Mouse (Mus musculus) hindbrain, embryonic 10.5 days (tissue): ENCODE data around the gene Ccr1. TPM values are rescaled to one million over a fixed set of nuclear protein-coding genes. Genes with fewer than 3 reads are reported as not detected.
"Not testable (repeated sequence)": the region's sequence is repeated elsewhere in the genome, so short reads cannot be mapped to it uniquely, and the experiment has no call there.

Experiments used
- DNase-seq: peaks from one replicate; pipeline ENCODE4 v3.0.0-alpha.2; 2017; ENCODE audit warnings: low spot score
- H3K27ac ChIP-seq: fragments of 300-500 bp; sonication (generic); 2 replicates; pipeline ENCODE4 v1.5.1; 2016; ENCODE audit warnings: mild to moderate bottlenecking, moderate library complexity
- H3K27me3 ChIP-seq: fragments of 300-500 bp; sonication (generic); 2 replicates; pipeline ENCODE4 v1.6.1; 2016; ENCODE audit warnings: mild to moderate bottlenecking; ENCODE audit not compliant: poor library complexity, insufficient read depth, severe bottlenecking
- H3K36me3 ChIP-seq: fragments of 300-500 bp; sonication (generic); 2 replicates; pipeline ENCODE4 v1.6.1; 2016; ENCODE audit warnings: mild to moderate bottlenecking, moderate library complexity
- H3K4me1 ChIP-seq: fragments of 300-500 bp; sonication (generic); replicated peaks from 2 replicates; pipeline ENCODE4 v1.6.1; 2016; ENCODE audit warnings: mild to moderate bottlenecking
- H3K4me3 ChIP-seq: fragments of 300-500 bp; sonication (generic); 2 replicates; pipeline ENCODE4 v1.5.1; 2016; ENCODE audit warnings: mild to moderate bottlenecking, moderate library complexity
- H3K9me3 ChIP-seq: fragments of 300-500 bp; sonication (generic); 2 replicates; pipeline ENCODE4 v1.6.1; 2016; ENCODE audit warnings: mild to moderate bottlenecking, moderate library complexity
- WGBS: fragments of 180-500 bp; shearing (Covaris S2); methylation state at CpG from one replicate; pipeline ENCODE4 v1.1.7; 2016; 5-methylcytosine and 5-hydroxymethylcytosine counted together
- polyA plus RNA-seq: library from polyadenylated mRNA; unstranded; fragments of >200 nt; fragmentation: Nextera tagmentation; extraction: Ambion mirVana; gene quantifications from 2 replicates; pipeline ENCODE4 v1.2.1, GENCODE M21; 2016

Gene Ccr1
- polyA plus RNA-seq, 1 experiment from 2014 or later: 1.0 TPM

GRCm38 (mm10) chr9:123930476-123930875 is 38.0 kb downstream of the Ccr1 start:
- Histone ChIP-seq H3K36me3 (no peaks in the 10 kb centered on the region), H3K9me3 (0 out of 2 replicates have a peak, but pooled peaks cover 3% of the 10 kb centered on the region), H3K27ac (no peak overlapping the region), H3K4me1 (peaks cover 13% of the 10 kb centered on the region), H3K27me3 (no peaks in the 10 kb centered on the region), H3K4me3 (no peak overlapping the region)
- WGBS: 81% methylated on average over 3 of the region's 3 CpGs
- no peak for DNase-seq

- H3K9me3 ChIP-seq: 0 out of 2 replicates have a peak, but pooled peaks cover 3% of the 10 kb centered on the region
- H3K36me3 ChIP-seq: no peaks in the 10 kb centered on the region
- H3K4me3 ChIP-seq: no peak overlapping the region
- H3K4me1 ChIP-seq: peaks cover 14% of the 10 kb centered on the region
- DNase-seq: no peak
- WGBS: 89% methylated on average over 4 of the region's 4 CpGs
- no peak overlapping the region for H3K27ac ChIP-seq
- no peaks in the 10 kb centered on the region for H3K27me3 ChIP-seq
Observed at GRCm38 (mm10) chr9:123929936-123930335, 38.6 kb downstream of the Ccr1 start.

GRCm38 (mm10) chr9:123928759-123929246 is 39.7 kb downstream of the Ccr1 start:
- Histone ChIP-seq H3K27me3 (no peaks in the 10 kb centered on the region), H3K36me3 (no peaks in the 10 kb centered on the region), H3K4me1 (peaks cover 24% of the 10 kb centered on the region), H3K27ac (no peak overlapping the region), H3K4me3 (no peak overlapping the region), H3K9me3 (0 out of 2 replicates have a peak, but pooled peaks cover 3% of the 10 kb centered on the region)
- WGBS: 53% methylated on average over 8 of the region's 8 CpGs
- DNase-seq: no peak

- Histone ChIP-seq H3K4me1 (peaks cover 30% of the 10 kb centered on the region), H3K27ac (no peak overlapping the region), H3K27me3 (peaks cover 5% of the 10 kb centered on the region; the same call in 1 of the 2 replicates), H3K9me3 (0 out of 2 replicates have a peak, but pooled peaks cover 3% of the 10 kb centered on the region), H3K4me3 (no peak overlapping the region), H3K36me3 (no peaks in the 10 kb centered on the region)
- DNase-seq: no peak
- WGBS: 76% methylated on average over 12 of the region's 12 CpGs
Observed at GRCm38 (mm10) chr9:123928118-123928758, 40.3 kb downstream of the Ccr1 start.

- 0 out of 2 replicates have a peak, but pooled peaks cover 3% of the 10 kb centered on the region for H3K9me3 ChIP-seq
- DNase-seq: peak; percentile 10
- H3K4me1 ChIP-seq: peaks cover 33% of the 10 kb centered on the region
- peaks cover 7% of the 10 kb centered on the region; the same call in 1 of the 2 replicates for H3K27me3 ChIP-seq
- no peak overlapping the region for H3K27ac ChIP-seq
- no peak overlapping the region for H3K4me3 ChIP-seq
- no peaks in the 10 kb centered on the region for H3K36me3 ChIP-seq
- 59% methylated on average over 16 of the region's 16 CpGs for WGBS
Observed at GRCm38 (mm10) chr9:123927281-123927960, 41.1 kb downstream of the Ccr1 start.

- WGBS: 6% methylated on average over 5 of the region's 5 CpGs
- DNase-seq: peak; percentile 46
- Histone ChIP-seq H3K4me3 (peak overlapping the region; percentile 70), H3K27ac (peak overlapping the region; percentile 95), H3K4me1 (peaks cover 33% of the 10 kb centered on the region)
- not testable (repeated sequence) for H3K27me3 ChIP-seq, H3K9me3 ChIP-seq, H3K36me3 ChIP-seq
Observed at GRCm38 (mm10) chr9:123926041-123926440, 42.5 kb downstream of the Ccr1 start.

GRCm38 (mm10) chr9:123925101-123925946 is 43.2 kb downstream of the Ccr1 start:
- peak; percentile 72 for DNase-seq
- Histone ChIP-seq H3K4me3 (peak overlapping the region; percentile 70), H3K27me3 (peaks cover 7% of the 10 kb centered on the region; the same call in 1 of the 2 replicates), H3K27ac (peak overlapping the region; percentile 95), H3K4me1 (peaks cover 33% of the 10 kb centered on the region), H3K9me3 (0 out of 2 replicates have a peak, but pooled peaks cover 3% of the 10 kb centered on the region), H3K36me3 (no peaks in the 10 kb centered on the region)
- WGBS: 5% methylated on average over 44 of the region's 44 CpGs

GRCm38 (mm10) chr9:123924589-123925066 is 43.9 kb downstream of the Ccr1 start:
- Histone ChIP-seq H3K9me3 (0 out of 2 replicates have a peak, but pooled peaks cover 3% of the 10 kb centered on the region), H3K4me3 (peak overlapping the region; percentile 70), H3K27me3 (peaks cover 7% of the 10 kb centered on the region; the same call in 1 of the 2 replicates), H3K27ac (peak overlapping the region; percentile 95), H3K4me1 (peaks cover 33% of the 10 kb centered on the region), H3K36me3 (no peaks in the 10 kb centered on the region)
- under 1% methylated on average over 47 of the region's 49 CpGs for WGBS
- peak; percentile 84 for DNase-seq

GRCm38 (mm10) chr9:123924035-123924434 is 44.5 kb downstream of the Ccr1 start:
- H3K9me3 ChIP-seq, H3K36me3 ChIP-seq, H3K27me3 ChIP-seq: not testable (repeated sequence)
- peaks cover 33% of the 10 kb centered on the region for H3K4me1 ChIP-seq
- peak overlapping the region; percentile 70 for H3K4me3 ChIP-seq
- peak overlapping the region; percentile 95 for H3K27ac ChIP-seq
- peak; percentile 83 for DNase-seq
- under 1% methylated on average over 11 of the region's 11 CpGs for WGBS

- Histone ChIP-seq H3K9me3 (0 out of 2 replicates have a peak, but pooled peaks cover 3% of the 10 kb centered on the region), H3K27ac (peak overlapping the region; percentile 85), H3K4me1 (peaks cover 33% of the 10 kb centered on the region), H3K4me3 (peak overlapping the region; percentile 70), H3K36me3 (no peaks in the 10 kb centered on the region), H3K27me3 (peaks cover 7% of the 10 kb centered on the region; the same call in 1 of the 2 replicates)
- peak; percentile 47 for DNase-seq
- under 1% methylated on average over 52 of the region's 53 CpGs for WGBS
Observed at GRCm38 (mm10) chr9:123923146-123923991, 45.1 kb downstream of the Ccr1 start.
